Mouse (Mus musculus) midbrain, embryonic 10.5 days (tissue): ENCODE measurements around the gene Sec14l2. TPM values are rescaled to one million over a fixed set of nuclear protein-coding genes. Genes with fewer than 3 reads are reported as not detected.

Source experiments
- DNase-seq: peaks from one replicate; pipeline ENCODE4 v3.0.0-alpha.2; 2017; ENCODE audit warnings: low spot score
- H3K27ac ChIP-seq: fragments of 300-500 bp; sonication (generic); replicated peaks from 2 replicates; pipeline ENCODE4 v1.5.1; 2016; ENCODE audit warnings: mild to moderate bottlenecking
- H3K27me3 ChIP-seq: fragments of 300-500 bp; sonication (generic); 2 replicates; pipeline ENCODE4 v1.6.1; 2016; ENCODE audit warnings: low read depth, mild to moderate bottlenecking; ENCODE audit not compliant: poor library complexity, severe bottlenecking
- H3K36me3 ChIP-seq: fragments of 300-500 bp; sonication (generic); 2 replicates; pipeline ENCODE4 v1.6.1; 2016; ENCODE audit warnings: mild to moderate bottlenecking, moderate library complexity
- H3K4me1 ChIP-seq: fragments of 300-500 bp; sonication (generic); 2 replicates; pipeline ENCODE4 v1.6.1; 2016
- H3K4me3 ChIP-seq: fragments of 300-500 bp; sonication (generic); 2 replicates; pipeline ENCODE4 v1.5.1; 2016; ENCODE audit warnings: mild to moderate bottlenecking, moderate library complexity
- H3K9me3 ChIP-seq: fragments of 300-500 bp; sonication (generic); replicated peaks from 2 replicates; pipeline ENCODE4 v1.6.1; 2016; ENCODE audit warnings: mild to moderate bottlenecking
- WGBS: fragments of 180-500 bp; shearing (Covaris S2); methylation state at CpG from one replicate; pipeline ENCODE4 v1.1.7; 2016; 5-methylcytosine and 5-hydroxymethylcytosine counted together
- microRNA-seq: library from miRNA; unstranded; fragments of <30 nt; microRNA quantifications from one replicate; pipeline ENCODE4, GENCODE M21; 2017
- polyA plus RNA-seq: library from polyadenylated mRNA; unstranded; fragments of >200 nt; fragmentation: Nextera tagmentation; extraction: Ambion mirVana; gene quantifications from 2 replicates; pipeline ENCODE4 v1.2.1, GENCODE M21; 2016

The Sec14l2 gene
- polyA plus RNA-seq, 1 experiment from 2014 or later, result 2.9 TPM

DNA sequence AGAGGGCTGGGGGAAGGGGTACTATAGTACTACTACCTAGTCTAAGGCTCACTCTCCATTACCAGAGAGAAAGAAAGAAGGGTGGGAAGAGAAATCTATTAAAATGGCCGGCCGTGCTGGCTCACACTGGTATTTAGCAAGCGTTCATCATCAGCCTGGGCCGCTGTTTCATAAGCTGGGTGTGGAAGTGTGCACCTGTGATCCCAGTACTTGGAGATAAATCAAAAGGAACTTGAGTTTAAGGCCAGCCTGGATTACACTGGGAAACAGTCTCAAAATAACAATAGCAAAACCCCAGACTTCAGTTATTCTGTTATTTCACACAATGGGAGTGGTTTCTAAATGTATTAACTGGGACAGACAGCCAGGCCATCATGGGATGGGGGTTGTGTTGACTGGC is 60.7 kb downstream of the Sec14l2 start:
- no peak overlapping the region for H3K4me3 ChIP-seq
- H3K36me3 ChIP-seq, result no peaks in the 10 kb centered on the region
- H3K27ac ChIP-seq, result no peak overlapping the region
- no peaks in the 10 kb centered on the region for H3K9me3 ChIP-seq
- DNase-seq, result no peak
- WGBS, result 90% methylated on average over 4 of the region's 4 CpGs
- H3K4me1 ChIP-seq, result no peaks in the 10 kb centered on the region
- no peaks in the 10 kb centered on the region for H3K27me3 ChIP-seq

DNA sequence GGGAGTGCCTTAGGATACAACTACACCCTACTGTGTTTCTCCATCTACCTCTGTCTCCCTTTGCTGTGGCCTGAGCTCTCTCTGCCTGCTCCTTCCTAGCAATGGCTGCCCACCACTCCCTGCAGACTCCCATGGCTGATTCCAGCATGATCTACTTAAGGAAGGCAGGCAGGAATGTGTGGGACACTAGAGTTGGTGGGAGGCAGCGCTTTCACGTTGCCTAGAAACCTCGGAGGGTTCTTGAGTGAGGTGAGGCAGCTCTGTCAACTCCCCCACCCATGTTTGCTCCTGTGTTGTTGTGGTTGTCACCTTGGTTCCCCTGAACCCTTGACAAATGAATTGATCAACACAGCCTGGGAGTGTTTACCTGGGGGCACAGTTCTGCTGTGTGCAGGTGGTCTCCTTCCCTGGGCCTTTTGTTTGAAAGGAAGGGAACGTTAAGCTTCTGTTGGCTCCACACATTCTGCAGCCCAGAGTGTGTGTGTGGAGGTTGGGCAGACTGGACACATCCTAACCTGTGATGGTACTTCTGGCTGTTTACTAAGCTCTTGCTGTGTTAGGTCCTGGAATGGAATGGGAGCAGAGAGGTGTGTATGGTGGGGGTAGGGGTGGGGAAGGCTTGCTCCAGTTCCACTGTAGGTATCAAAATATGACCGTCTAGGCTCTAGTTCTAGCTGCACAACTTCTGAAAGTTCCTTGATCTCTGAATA is 62.2 kb downstream of the Sec14l2 start:
- Histone ChIP-seq H3K9me3 (no peaks in the 10 kb centered on the region), H3K36me3 (no peaks in the 10 kb centered on the region), H3K4me1 (no peaks in the 10 kb centered on the region), H3K4me3 (no peak overlapping the region), H3K27me3 (no peaks in the 10 kb centered on the region), H3K27ac (no peak overlapping the region)
- 81% methylated on average over 5 of the region's 5 CpGs for WGBS
- DNase-seq, result no peak

- Histone ChIP-seq H3K4me1 (no peaks in the 10 kb centered on the region), H3K4me3 (no peak overlapping the region), H3K27ac (no peak overlapping the region), H3K27me3 (no peaks in the 10 kb centered on the region), H3K9me3 (no peaks in the 10 kb centered on the region), H3K36me3 (no peaks in the 10 kb centered on the region)
- peak; percentile 66 for DNase-seq
- 25% methylated on average over 5 of the region's 5 CpGs for WGBS
Measured at GRCm38 (mm10) chr11:4053586-4053985, 69.6 kb downstream of the Sec14l2 start.

DNA sequence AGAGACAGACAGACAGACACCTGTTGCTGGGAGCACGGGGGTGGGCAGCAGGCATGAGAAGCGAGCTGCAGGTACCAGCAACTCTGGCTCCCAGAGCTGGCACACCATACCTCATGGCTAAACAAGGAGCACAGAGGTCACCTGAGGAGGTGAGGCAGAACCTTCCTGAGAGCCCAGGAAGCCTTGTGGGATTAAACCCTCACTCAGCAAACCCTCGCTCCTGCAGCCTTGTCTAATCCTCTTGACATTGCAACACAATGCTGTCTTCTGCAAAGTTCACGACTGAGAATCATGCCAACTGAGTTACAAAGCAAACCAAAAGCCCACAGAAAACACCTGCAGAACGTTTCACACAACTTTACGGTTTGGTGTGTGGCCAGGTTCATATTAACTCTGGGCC is 74.8 kb downstream of the Sec14l2 start:
- H3K4me1 ChIP-seq, result no peaks in the 10 kb centered on the region
- no peak overlapping the region for H3K4me3 ChIP-seq
- no peaks in the 10 kb centered on the region for H3K36me3 ChIP-seq
- DNase-seq, result no peak
- H3K9me3 ChIP-seq, result no peaks in the 10 kb centered on the region
- no peak overlapping the region for H3K27ac ChIP-seq
- H3K27me3 ChIP-seq, result no peaks in the 10 kb centered on the region
- WGBS, result 84% methylated on average over 6 of the region's 6 CpGs

- Histone ChIP-seq H3K36me3 (no peaks in the 10 kb centered on the region), H3K4me1 (no peaks in the 10 kb centered on the region), H3K27ac (no peak overlapping the region), H3K4me3 (no peak overlapping the region), H3K27me3 (no peaks in the 10 kb centered on the region), H3K9me3 (no peaks in the 10 kb centered on the region)
- WGBS, result 90% methylated on average over 2 of the region's 2 CpGs
- DNase-seq, result no peak
Measured at GRCm38 (mm10) chr11:4047766-4048165, 75.4 kb downstream of the Sec14l2 start.

Small RNAs within 50 kb of the gene (microRNA-seq; reads per million reads assigned to microRNA genes)
- gene Mir3060, result 6.3 reads per million, percentile 15 among the genes with 10 or more reads in this experiment

Other genes starting within 250 kb of the Sec14l2 start
- 1.4 and 1.5 TPM in 2 replicates for gene 4921536K21Rik, start 228.3 kb downstream of the Sec14l2 start, polyA plus RNA-seq
- 18.9 and 23.2 TPM in 2 replicates for gene Dusp18, start 228.2 kb downstream of the Sec14l2 start, polyA plus RNA-seq
- gene Slc35e4, start 208.8 kb downstream of the Sec14l2 start, polyA plus RNA-seq, result 5.2 and 5.5 TPM in 2 replicates
- gene Tcn2, start 191.3 kb downstream of the Sec14l2 start, polyA plus RNA-seq, result 24.5 and 28.1 TPM in 2 replicates
- 96.3 and 103 TPM in 2 replicates for gene Pes1, start 159.4 kb downstream of the Sec14l2 start, polyA plus RNA-seq
- gene 4930556J24Rik, start 146.6 kb downstream of the Sec14l2 start, polyA plus RNA-seq, result 0.19 and 0.33 TPM in 2 replicates
- 0.16 TPM in 2 replicates for gene Gal3st1, start 139.8 kb downstream of the Sec14l2 start, polyA plus RNA-seq
- gene Sec14l4, start 92.0 kb downstream of the Sec14l2 start, polyA plus RNA-seq, result not detected in 2 replicates
- gene Sec14l3, start 58.6 kb downstream of the Sec14l2 start, polyA plus RNA-seq, result not detected in 2 replicates
- 8.1 and 10.3 TPM in 2 replicates for gene Mtfp1, start 28.0 kb downstream of the Sec14l2 start, polyA plus RNA-seq
- gene Rnf215, start 11.8 kb upstream of the Sec14l2 start, polyA plus RNA-seq, result 21.3 and 29.3 TPM in 2 replicates
- gene Ccdc157, start 36.9 kb upstream of the Sec14l2 start, polyA plus RNA-seq, result 6.9 and 8.3 TPM in 2 replicates
- 95.2 and 97.1 TPM in 2 replicates for gene Sf3a1, start 36.9 kb upstream of the Sec14l2 start, polyA plus RNA-seq
- 26.3 and 26.4 TPM in 2 replicates for gene Tbc1d10a, start 63.4 kb upstream of the Sec14l2 start, polyA plus RNA-seq
- 2.7 and 3.4 TPM in 2 replicates for gene Castor1, start 94.8 kb upstream of the Sec14l2 start, polyA plus RNA-seq
- 0.05 TPM in 1 of 2 replicates, not detected in the other for gene Osm, start 113.0 kb upstream of the Sec14l2 start, polyA plus RNA-seq
- 0.21 TPM in 1 of 2 replicates, not detected in the other for gene Lif, start 134.1 kb upstream of the Sec14l2 start, polyA plus RNA-seq